Mouse (Mus musculus) embryonic facial prominence, embryonic 11.5 days (tissue): Measurements from ENCODE around the gene Zfp607a. TPM values are rescaled to one million over a fixed set of nuclear protein-coding genes. Genes with fewer than 3 reads are reported as not detected.
A peak's percentile ranks its signal among the peaks of the same experiment; 100 is the strongest.
"Not testable (repeated sequence)": the region's sequence is repeated elsewhere in the genome, so short reads cannot be mapped to it uniquely, and the experiment has no call there.

Experiments
- ATAC-seq: fragments of 200-750 bp; cut with Nextera tagmentation; replicated peaks from 2 replicates; pipeline ENCODE4 v1.8.0; 2017; ENCODE audit warnings: low read depth; ENCODE audit not compliant: insufficient number of reproducible peaks, low FRiP score, low TSS enrichment
- DNase-seq: peaks from one replicate; pipeline ENCODE4 v3.0.0-alpha.2; 2015; ENCODE audit warnings: low spot score
- H3K27ac ChIP-seq: fragments of 300-500 bp; sonication (generic); replicated peaks from 2 replicates; pipeline ENCODE4 v1.5.1; 2014; ENCODE audit warnings: mild to moderate bottlenecking, low read depth, low read length, control low read depth
- H3K27me3 ChIP-seq: fragments of 300-500 bp; sonication (generic); 2 replicates; pipeline ENCODE4 v1.6.1; 2014; ENCODE audit warnings: mild to moderate bottlenecking, low read length, moderate library complexity, mixed read lengths; ENCODE audit not compliant: control insufficient read depth, insufficient read depth
- H3K36me3 ChIP-seq: fragments of 300-500 bp; sonication (generic); replicated peaks from 2 replicates; pipeline ENCODE4 v1.6.1; 2014; ENCODE audit warnings: low read depth, mild to moderate bottlenecking, low read length, moderate library complexity, mixed read lengths; ENCODE audit not compliant: control insufficient read depth, insufficient read depth
- H3K4me1 ChIP-seq: fragments of 300-500 bp; sonication (generic); 2 replicates; pipeline ENCODE4 v1.6.1; 2014; ENCODE audit warnings: low read length, mixed read lengths; ENCODE audit not compliant: control insufficient read depth, insufficient read depth
- H3K4me2 ChIP-seq: fragments of 300-500 bp; sonication (generic); 2 replicates; pipeline ENCODE4 v1.6.1; 2014; ENCODE audit warnings: low read depth, mild to moderate bottlenecking, control low read depth, low read length, moderate library complexity
- H3K4me3 ChIP-seq: fragments of 300-500 bp; sonication (generic); 2 replicates; pipeline ENCODE4 v1.5.1; 2014; ENCODE audit warnings: low read depth, low read length, control low read depth
- H3K9ac ChIP-seq: fragments of 300-500 bp; sonication (generic); replicated peaks from 2 replicates; pipeline ENCODE4 v1.6.1; 2014; ENCODE audit warnings: mild to moderate bottlenecking, control low read depth, low read length
- H3K9me3 ChIP-seq: fragments of 300-500 bp; sonication (generic); replicated peaks from 2 replicates; pipeline ENCODE4 v1.6.1; 2016; ENCODE audit warnings: mild to moderate bottlenecking, low read length, inconsistent platforms, mixed read lengths; ENCODE audit not compliant: control insufficient read depth
- WGBS: fragments of 180-500 bp; shearing (Covaris S2); extraction: QIAGEN DNeasy Blood & Tissue Kit; methylation state at CpG from one replicate; pipeline ENCODE4 v1.1.7; 2014; 5-methylcytosine and 5-hydroxymethylcytosine counted together
- polyA plus RNA-seq: library from polyadenylated mRNA; unstranded; fragments of >200 nt; fragmentation: Nextera tagmentation; extraction: Ambion mirVana; gene quantifications from 2 replicates; pipeline ENCODE4 v1.2.1, GENCODE M21; 2014

The Zfp607a gene
- polyA plus RNA-seq, 1 experiment from 2014 or later, result 3.8 TPM

GRCm38 (mm10) chr7:27859301-27860251 is 2.2 kb downstream of the Zfp607a start:
- H3K9ac ChIP-seq, result peak overlapping the region; percentile 73
- no peaks in the 10 kb centered on the region for H3K9me3 ChIP-seq
- DNase-seq, result peak; percentile 18
- peaks cover 2% of the 10 kb centered on the region for H3K36me3 ChIP-seq
- no peak overlapping the region for H3K27ac ChIP-seq
- WGBS, result 27% methylated on average over 10 of the region's 10 CpGs
- peak overlapping the region; percentile 60 for H3K4me3 ChIP-seq
- no peaks in the 10 kb centered on the region for H3K4me1 ChIP-seq
- H3K27me3 ChIP-seq, result no peaks in the 10 kb centered on the region
- no peak for ATAC-seq
- H3K4me2 ChIP-seq, result peak overlapping the region; percentile 69

GRCm38 (mm10) chr7:27860396-27861235 is 3.3 kb downstream of the Zfp607a start:
- Histone ChIP-seq H3K4me1 (no peaks in the 10 kb centered on the region), H3K9me3 (no peaks in the 10 kb centered on the region), H3K36me3 (peaks cover 2% of the 10 kb centered on the region), H3K27ac (no peak overlapping the region), H3K27me3 (no peaks in the 10 kb centered on the region), H3K4me3 (peak overlapping the region; percentile 60), H3K4me2 (peak overlapping the region; percentile 69), H3K9ac (peak overlapping the region; percentile 73)
- peak; percentile 82 for DNase-seq
- peak; percentile 84 for ATAC-seq
- 0% methylated on average over 22 of the region's 22 CpGs for WGBS

GRCm38 (mm10) chr7:27862578-27862977 is 5.3 kb downstream of the Zfp607a start:
- ATAC-seq, H3K4me2 ChIP-seq, H3K9me3 ChIP-seq, H3K9ac ChIP-seq, H3K27me3 ChIP-seq, H3K4me1 ChIP-seq, H3K27ac ChIP-seq, DNase-seq, H3K36me3 ChIP-seq, H3K4me3 ChIP-seq: not testable (repeated sequence)
- 88% methylated on average over 5 of the region's 5 CpGs for WGBS

- WGBS, result 95% methylated on average over 4 of the region's 4 CpGs
- no peak for DNase-seq
Measured at GRCm38 (mm10) chr7:27881721-27882120, 24.4 kb downstream of the Zfp607a start.

GRCm38 (mm10) chr7:27900601-27901000 is 43.3 kb downstream of the Zfp607a start:
- Histone ChIP-seq H3K9me3 (no peaks in the 10 kb centered on the region), H3K4me2 (no peak overlapping the region), H3K27ac (no peak overlapping the region), H3K9ac (no peak overlapping the region), H3K27me3 (no peaks in the 10 kb centered on the region), H3K36me3 (no peaks in the 10 kb centered on the region), H3K4me1 (no peaks in the 10 kb centered on the region), H3K4me3 (no peak overlapping the region)
- no peak for ATAC-seq
- DNase-seq, result no peak
- 91% methylated on average over 4 of the region's 4 CpGs for WGBS

More at GRCm38 (mm10) chr7:27881721-27882120, 24.4 kb downstream of the Zfp607a start:
- Histone ChIP-seq H3K4me3 (no peak overlapping the region), H3K4me1 (no peaks in the 10 kb centered on the region), H3K9me3 (no peaks in the 10 kb centered on the region), H3K9ac (no peak overlapping the region), H3K27me3 (no peaks in the 10 kb centered on the region), H3K36me3 (no peaks in the 10 kb centered on the region; the same call in 1 of the 2 replicates), H3K27ac (no peak overlapping the region), H3K4me2 (no peak overlapping the region)
- ATAC-seq, result no peak

GRCm38 (mm10) chr7:27905061-27905848 is 47.9 kb downstream of the Zfp607a start:
- peak; percentile 5 for DNase-seq
- no peak overlapping the region for H3K27ac ChIP-seq
- H3K9me3 ChIP-seq, result no peaks in the 10 kb centered on the region
- no peaks in the 10 kb centered on the region for H3K4me1 ChIP-seq
- no peak overlapping the region for H3K4me2 ChIP-seq
- H3K4me3 ChIP-seq, result no peak overlapping the region
- H3K27me3 ChIP-seq, result no peaks in the 10 kb centered on the region
- 70% methylated on average over 11 of the region's 11 CpGs for WGBS
- ATAC-seq, result no peak
- H3K36me3 ChIP-seq, result no peaks in the 10 kb centered on the region
- no peak overlapping the region for H3K9ac ChIP-seq

- not testable (repeated sequence) for H3K36me3 ChIP-seq, DNase-seq, H3K27ac ChIP-seq, H3K4me1 ChIP-seq, H3K4me3 ChIP-seq, H3K27me3 ChIP-seq, H3K9ac ChIP-seq, H3K4me2 ChIP-seq, ATAC-seq, H3K9me3 ChIP-seq
- WGBS, result 84% methylated on average over 3 of the region's 4 CpGs
Measured at GRCm38 (mm10) chr7:27910952-27911351, 53.6 kb downstream of the Zfp607a start.
